Mouse (Mus musculus) midbrain, embryonic 15.5 days (tissue): Measurements from ENCODE around the gene Rbms3. TPM values are rescaled to one million over a fixed set of nuclear protein-coding genes. Genes with fewer than 3 reads are reported as not detected.

ENCODE experiments used
- ATAC-seq: fragments of 200-750 bp; cut with Nextera tagmentation; replicated peaks from 2 replicates; pipeline ENCODE4 v1.8.0; 2017; ENCODE audit warnings: moderate TSS enrichment
- H3K27ac ChIP-seq: fragments of 300-500 bp; sonication (generic); 2 replicates; pipeline ENCODE4 v1.5.1; 2015; ENCODE audit warnings: mild to moderate bottlenecking, inconsistent platforms
- H3K27me3 ChIP-seq: fragments of 300-500 bp; sonication (generic); replicated peaks from 2 replicates; pipeline ENCODE4 v1.6.1; 2015; ENCODE audit warnings: inconsistent platforms
- H3K36me3 ChIP-seq: fragments of 300-500 bp; sonication (generic); replicated peaks from 2 replicates; pipeline ENCODE4 v1.6.1; 2015; ENCODE audit warnings: inconsistent platforms
- H3K4me1 ChIP-seq: fragments of 300-500 bp; sonication (generic); 2 replicates; pipeline ENCODE4 v1.6.1; 2015; ENCODE audit warnings: inconsistent platforms
- H3K4me2 ChIP-seq: fragments of 300-500 bp; sonication (generic); 2 replicates; pipeline ENCODE4 v1.6.1; 2015; ENCODE audit warnings: inconsistent platforms, mild to moderate bottlenecking, moderate library complexity
- H3K4me3 ChIP-seq: fragments of 300-500 bp; sonication (generic); 2 replicates; pipeline ENCODE4 v1.5.1; 2015; ENCODE audit warnings: mild to moderate bottlenecking, inconsistent platforms
- H3K9ac ChIP-seq: fragments of 300-500 bp; sonication (generic); 2 replicates; pipeline ENCODE4 v1.6.1; 2015; ENCODE audit warnings: mild to moderate bottlenecking, inconsistent platforms
- H3K9me3 ChIP-seq: fragments of 300-500 bp; sonication (generic); 2 replicates; pipeline ENCODE4 v1.6.1; 2016; ENCODE audit warnings: inconsistent platforms
- WGBS: fragments of 180-500 bp; shearing (Covaris S2); methylation state at CpG from one replicate; pipeline ENCODE4 v1.1.7; 2015; ENCODE audit warnings: mixed read lengths; 5-methylcytosine and 5-hydroxymethylcytosine counted together
- polyA plus RNA-seq: library from polyadenylated mRNA; unstranded; fragments of >200 nt; fragmentation: Nextera tagmentation; extraction: Ambion mirVana; gene quantifications from 2 replicates; pipeline ENCODE4 v1.2.1, GENCODE M21; 2015

Gene Rbms3
- polyA plus RNA-seq, 1 experiment from 2014 or later = 51.9 TPM

DNA sequence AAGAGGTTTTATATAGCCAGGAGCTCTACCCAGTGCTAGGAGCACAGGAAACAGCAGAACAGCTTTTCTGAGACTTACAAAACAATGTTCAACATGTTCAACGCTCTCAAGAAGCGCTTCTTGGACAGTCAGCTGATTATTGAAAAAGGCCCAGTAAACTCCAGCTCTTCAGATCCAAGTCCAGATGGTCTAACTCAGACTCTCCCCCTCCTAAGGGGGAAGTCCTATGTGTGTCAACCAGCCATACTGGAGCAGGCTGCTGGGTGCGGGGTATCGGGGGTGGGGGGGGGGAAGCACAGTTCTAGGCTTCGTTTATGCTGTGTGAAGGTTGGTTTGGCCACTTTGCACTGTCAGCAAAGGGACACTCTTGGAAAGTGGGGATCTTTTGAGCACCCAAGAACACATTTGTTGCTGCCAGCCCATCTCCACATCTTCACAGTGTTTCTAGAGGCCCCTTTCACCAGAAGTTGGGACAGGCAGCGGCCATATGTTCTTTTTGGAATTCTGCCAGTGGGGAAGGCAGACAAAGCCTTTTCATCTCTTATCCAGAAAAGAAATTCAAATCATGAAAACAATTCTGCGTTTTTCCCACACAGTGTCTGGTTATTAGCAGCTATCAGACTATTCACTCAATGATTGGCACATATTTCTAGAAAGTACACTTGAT lies 485.5 kb downstream of the Rbms3 start:
- H3K4me3 ChIP-seq = no peak overlapping the region
- no peak overlapping the region for H3K27ac ChIP-seq
- no peaks in the 10 kb centered on the region for H3K9me3 ChIP-seq
- H3K4me1 ChIP-seq = no peaks in the 10 kb centered on the region
- H3K27me3 ChIP-seq = no peaks in the 10 kb centered on the region
- no peaks in the 10 kb centered on the region for H3K36me3 ChIP-seq
- H3K9ac ChIP-seq = no peak overlapping the region
- WGBS = 76% methylated on average over 7 of the region's 7 CpGs
- ATAC-seq = no peak
- no peak overlapping the region for H3K4me2 ChIP-seq

- ATAC-seq = no peak
- H3K27me3 ChIP-seq = no peaks in the 10 kb centered on the region
- H3K9me3 ChIP-seq = no peaks in the 10 kb centered on the region
- no peak overlapping the region for H3K4me2 ChIP-seq
- H3K9ac ChIP-seq = no peak overlapping the region
- 95% methylated on average over 3 of the region's 3 CpGs for WGBS
- no peak overlapping the region for H3K4me3 ChIP-seq
- H3K4me1 ChIP-seq = 0 out of 2 replicates have a peak, but pooled peaks cover 3% of the 10 kb centered on the region
- H3K36me3 ChIP-seq = no peaks in the 10 kb centered on the region
- H3K27ac ChIP-seq = no peak overlapping the region
These were observed 489.7 kb downstream of the Rbms3 start for GRCm38 (mm10) chr9:117139971-117140370.

DNA sequence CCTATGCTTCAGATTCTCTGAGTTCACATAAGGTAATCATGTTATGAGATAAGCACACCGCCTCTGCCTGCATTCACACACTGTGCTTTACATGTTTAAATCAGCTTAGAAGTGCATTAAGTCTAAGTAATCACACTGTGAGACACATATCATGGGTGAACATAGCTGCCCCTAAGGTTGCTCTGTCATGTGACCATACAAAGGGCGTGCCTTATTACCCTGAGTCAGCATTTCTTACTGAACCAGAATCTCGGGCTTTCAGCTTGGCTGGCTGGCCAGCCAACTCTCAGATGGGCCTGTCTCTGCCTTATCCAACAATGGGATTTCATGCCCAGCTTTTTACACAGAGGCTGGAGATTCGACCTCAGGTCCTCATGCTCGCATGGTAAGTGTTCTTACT lies 493.3 kb downstream of the Rbms3 start:
- H3K4me3 ChIP-seq = no peak overlapping the region
- H3K9ac ChIP-seq = no peak overlapping the region
- no peak for ATAC-seq
- no peaks in the 10 kb centered on the region for H3K36me3 ChIP-seq
- H3K27me3 ChIP-seq = no peaks in the 10 kb centered on the region
- 0 out of 2 replicates have a peak, but pooled peaks cover 3% of the 10 kb centered on the region for H3K4me1 ChIP-seq
- 43% methylated on average over 5 of the region's 5 CpGs for WGBS
- no peak overlapping the region for H3K4me2 ChIP-seq
- H3K9me3 ChIP-seq = no peaks in the 10 kb centered on the region
- H3K27ac ChIP-seq = no peak overlapping the region

DNA sequence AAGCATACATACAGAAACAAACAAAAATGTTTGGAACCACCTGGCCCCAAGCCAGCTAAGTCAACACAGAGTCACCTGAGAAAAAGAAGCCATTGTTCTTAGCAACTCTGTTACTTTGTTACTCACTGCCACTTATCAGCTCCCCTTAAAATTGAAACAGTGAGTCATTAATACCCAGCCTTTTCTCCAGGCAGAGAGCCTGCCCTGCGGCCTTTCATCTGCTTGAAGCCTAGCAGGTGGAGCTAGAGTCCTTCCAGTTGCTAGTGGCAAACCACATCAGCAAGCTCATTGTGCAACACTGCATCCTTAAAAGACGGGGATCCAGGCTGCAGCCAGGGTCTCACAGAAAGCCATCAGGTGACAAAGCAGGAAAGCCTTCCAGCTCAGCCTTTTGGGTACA lies 495.7 kb downstream of the Rbms3 start:
- Histone ChIP-seq H3K4me3 (no peak overlapping the region), H3K27ac (no peak overlapping the region), H3K4me2 (no peak overlapping the region), H3K27me3 (no peaks in the 10 kb centered on the region), H3K9ac (no peak overlapping the region), H3K9me3 (no peaks in the 10 kb centered on the region), H3K4me1 (0 out of 2 replicates have a peak, but pooled peaks cover 3% of the 10 kb centered on the region), H3K36me3 (no peaks in the 10 kb centered on the region)
- ATAC-seq = no peak
- 63% methylated on average over 2 of the region's 2 CpGs for WGBS

DNA sequence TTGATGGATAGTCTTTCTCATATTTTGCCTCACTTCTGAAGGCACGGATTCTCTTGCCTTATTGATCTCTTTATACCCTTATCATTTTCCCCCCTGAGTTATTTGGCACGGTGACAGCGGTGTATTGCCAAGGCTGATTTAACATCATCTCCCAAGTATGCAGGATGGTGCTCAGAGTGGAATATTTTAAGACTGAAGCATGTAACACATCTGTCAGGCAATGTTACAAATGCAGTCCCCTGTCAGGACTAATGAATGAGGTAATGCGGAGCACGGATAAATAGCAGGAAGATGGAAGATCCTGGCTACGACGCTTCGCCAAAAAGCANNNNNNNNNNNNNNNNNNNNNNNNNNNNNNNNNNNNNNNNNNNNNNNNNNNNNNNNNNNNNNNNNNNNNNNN lies 502.9 kb downstream of the Rbms3 start:
- H3K27me3 ChIP-seq = no peaks in the 10 kb centered on the region
- peaks cover 11% of the 10 kb centered on the region for H3K4me1 ChIP-seq
- no peak overlapping the region for H3K9ac ChIP-seq
- no peaks in the 10 kb centered on the region for H3K9me3 ChIP-seq
- H3K36me3 ChIP-seq = no peaks in the 10 kb centered on the region
- 0 out of 2 replicates have a peak overlapping the region, but pooled peaks have one; percentile 22 for H3K27ac ChIP-seq
- H3K4me3 ChIP-seq = no peak overlapping the region
- H3K4me2 ChIP-seq = no peak overlapping the region; the same call in 1 of the 2 replicates
- WGBS = 40% methylated on average over 8 of the region's 8 CpGs
- ATAC-seq = no peak

- Histone ChIP-seq H3K36me3 (no peaks in the 10 kb centered on the region), H3K27ac (no peak overlapping the region), H3K9ac (no peak overlapping the region), H3K9me3 (no peaks in the 10 kb centered on the region), H3K27me3 (no peaks in the 10 kb centered on the region), H3K4me2 (no peak overlapping the region), H3K4me1 (peaks cover 11% of the 10 kb centered on the region), H3K4me3 (no peak overlapping the region)
- WGBS = 75% methylated on average over 6 of the region's 6 CpGs
- ATAC-seq = no peak
These were observed 503.9 kb downstream of the Rbms3 start for GRCm38 (mm10) chr9:117125844-117126243.

DNA sequence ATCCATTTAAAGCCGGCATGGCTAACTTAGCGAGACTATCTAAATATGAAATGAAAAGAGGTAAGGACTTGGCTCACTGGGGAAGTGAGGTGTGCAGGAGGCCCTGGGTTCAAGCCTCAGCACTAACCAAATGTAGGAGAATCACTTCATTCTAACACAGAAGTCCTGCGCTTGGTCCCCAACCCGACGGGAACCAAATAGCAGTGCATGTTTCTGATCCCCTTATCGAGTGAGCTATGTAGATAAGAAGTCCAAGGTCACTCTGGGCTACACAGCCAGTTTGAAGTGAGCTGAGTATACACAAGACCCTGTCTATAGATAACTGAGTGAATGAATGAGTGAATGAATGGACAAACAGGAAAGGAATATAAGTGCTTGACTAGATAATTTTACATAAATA lies 508.1 kb downstream of the Rbms3 start:
- no peaks in the 10 kb centered on the region for H3K27me3 ChIP-seq
- no peaks in the 10 kb centered on the region for H3K9me3 ChIP-seq
- 93% methylated on average over 6 of the region's 6 CpGs for WGBS
- H3K4me2 ChIP-seq = no peak overlapping the region
- H3K27ac ChIP-seq = no peak overlapping the region
- peaks cover 2% of the 10 kb centered on the region; the same call in 1 of the 2 replicates for H3K4me1 ChIP-seq
- no peak for ATAC-seq
- no peak overlapping the region for H3K9ac ChIP-seq
- no peaks in the 10 kb centered on the region for H3K36me3 ChIP-seq
- H3K4me3 ChIP-seq = no peak overlapping the region

GRCm38 (mm10) chr9:117117181-117117729 lies 512.5 kb downstream of the Rbms3 start:
- ATAC-seq = no peak
- Histone ChIP-seq H3K27ac (no peak overlapping the region), H3K9me3 (no peaks in the 10 kb centered on the region), H3K4me2 (no peak overlapping the region), H3K4me1 (no peaks in the 10 kb centered on the region), H3K27me3 (no peaks in the 10 kb centered on the region), H3K36me3 (no peaks in the 10 kb centered on the region), H3K9ac (no peak overlapping the region), H3K4me3 (no peak overlapping the region)
- WGBS = 91% methylated on average over 10 of the region's 10 CpGs

GRCm38 (mm10) chr9:117115609-117116008 lies 514.1 kb downstream of the Rbms3 start:
- 69% methylated on average over 2 of the region's 2 CpGs for whole genome bisulfite sequencing
- Histone ChIP-seq H3K27ac (no peak overlapping the region), H3K9ac (no peak overlapping the region), H3K27me3 (no peaks in the 10 kb centered on the region), H3K9me3 (no peaks in the 10 kb centered on the region), H3K36me3 (no peaks in the 10 kb centered on the region), H3K4me1 (no peaks in the 10 kb centered on the region), H3K4me2 (no peak overlapping the region), H3K4me3 (no peak overlapping the region)
- no peak for ATAC-seq

- no peak overlapping the region for H3K4me2 ChIP-seq
- H3K27me3 ChIP-seq = no peaks in the 10 kb centered on the region
- WGBS = 62% methylated on average over 2 of the region's 2 CpGs
- H3K27ac ChIP-seq = no peak overlapping the region
- H3K9me3 ChIP-seq = no peaks in the 10 kb centered on the region
- ATAC-seq = no peak
- no peaks in the 10 kb centered on the region for H3K4me1 ChIP-seq
- no peak overlapping the region for H3K4me3 ChIP-seq
- no peak overlapping the region for H3K9ac ChIP-seq
- H3K36me3 ChIP-seq = no peaks in the 10 kb centered on the region
These were observed 516.1 kb downstream of the Rbms3 start for GRCm38 (mm10) chr9:117113592-117113991.

- no peak for ATAC-seq
- Histone ChIP-seq H3K9me3 (no peaks in the 10 kb centered on the region), H3K36me3 (no peaks in the 10 kb centered on the region), H3K4me2 (no peak overlapping the region), H3K9ac (no peak overlapping the region), H3K4me1 (no peaks in the 10 kb centered on the region), H3K27me3 (no peaks in the 10 kb centered on the region), H3K27ac (no peak overlapping the region), H3K4me3 (no peak overlapping the region)
- 91% methylated on average over 4 of the region's 4 CpGs for WGBS
These were observed 521.8 kb downstream of the Rbms3 start for GRCm38 (mm10) chr9:117107926-117108325.

- 51% methylated on average over 19 of the region's 19 CpGs for WGBS
- H3K4me3 ChIP-seq = no peak overlapping the region
- H3K4me2 ChIP-seq = no peak overlapping the region
- ATAC-seq = no peak
- H3K4me1 ChIP-seq = no peaks in the 10 kb centered on the region
- H3K36me3 ChIP-seq = no peaks in the 10 kb centered on the region
- H3K9ac ChIP-seq = no peak overlapping the region
- no peaks in the 10 kb centered on the region for H3K27me3 ChIP-seq
- no peaks in the 10 kb centered on the region for H3K9me3 ChIP-seq
- H3K27ac ChIP-seq = no peak overlapping the region
These were observed 527.3 kb downstream of the Rbms3 start for GRCm38 (mm10) chr9:117102198-117102930.
